Mouse (Mus musculus) spleen, adult 2 months (tissue): ENCODE measurements around the gene Mpo.

ENCODE experiments used
- CTCF ChIP-seq: fragments of 200-500 bp; IDR thresholded peaks from 2 replicates; pipeline ENCODE4 v1.5.1; 2011; ENCODE audit warnings: mild to moderate bottlenecking, inconsistent platforms; ENCODE audit not compliant: insufficient read depth, insufficient read length, insufficient replicate concordance; ENCODE audit errors: extremely low read depth
- POLR2A ChIP-seq: fragments of 200-500 bp; IDR thresholded peaks from 2 replicates; pipeline ENCODE4 v1.6.1; 2011; ENCODE audit warnings: low read depth, low read length, inconsistent platforms

DNA sequence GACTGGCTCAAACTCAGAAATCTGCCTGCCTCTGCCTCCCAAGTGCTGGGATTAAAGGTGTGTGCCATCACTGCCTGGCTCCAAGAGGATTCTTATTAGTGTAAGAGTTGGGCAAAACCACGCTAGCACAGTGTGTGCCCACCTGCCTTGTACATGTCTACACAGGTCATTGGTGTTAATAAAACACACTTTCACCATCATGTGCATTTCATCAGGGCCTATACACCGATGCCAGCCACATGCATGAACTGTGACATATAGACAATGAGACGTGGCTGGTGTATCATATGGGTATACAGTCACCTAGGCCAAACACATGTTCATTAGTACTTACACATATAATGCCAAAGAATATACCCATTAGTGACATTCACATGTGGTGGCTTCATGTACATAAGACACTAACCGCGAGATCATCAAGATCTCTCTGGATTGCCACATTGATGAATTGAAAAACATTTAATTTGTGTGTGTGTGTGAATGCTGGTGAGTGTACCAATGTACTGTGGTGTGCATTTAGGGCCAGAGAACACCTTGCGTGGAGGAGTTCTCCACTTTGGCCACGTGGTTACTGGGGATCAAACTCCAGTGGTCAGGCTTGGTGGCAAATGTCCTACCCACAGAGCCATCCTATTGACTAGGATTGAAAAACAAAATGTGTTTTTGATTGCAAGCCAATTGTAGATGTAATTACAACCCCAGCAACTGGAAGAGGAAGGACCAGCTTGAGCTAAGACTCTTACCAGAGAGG is 35.0 kb upstream of the Mpo start:
- TF ChIP-seq POLR2A (peak; percentile 75), CTCF (no peak)
